Mouse (Mus musculus) liver, adult 2 months (tissue): ENCODE measurements around the gene Trim7. TPM values are rescaled to one million over a fixed set of nuclear protein-coding genes. Genes with fewer than 3 reads are reported as not detected.
"Not testable (repeated sequence)": the region's sequence is repeated elsewhere in the genome, so short reads cannot be mapped to it uniquely, and the experiment has no call there.

Source experiments
- DNase-seq: peaks from one replicate; pipeline ENCODE4 v3.0.0-alpha.2; 2011; ENCODE audit warnings: low read depth, low spot score; ENCODE audit errors: extremely low read depth
- H3K27ac ChIP-seq: fragments of 200-500 bp; replicated peaks from 2 replicates; pipeline ENCODE4 v1.5.1; 2012; ENCODE audit warnings: low read depth, mild to moderate bottlenecking, control low read depth, inconsistent platforms, low read length; ENCODE audit not compliant: insufficient read depth
- H3K27me3 ChIP-seq: fragments of 200-500 bp; 2 replicates; pipeline ENCODE4 v1.6.1; 2012; ENCODE audit warnings: mild to moderate bottlenecking, moderate library complexity, low read length, inconsistent platforms; ENCODE audit not compliant: control insufficient read depth, insufficient read depth
- H3K36me3 ChIP-seq: fragments of 200-500 bp; 2 replicates; pipeline ENCODE4 v1.6.1; 2012; ENCODE audit warnings: low read length, inconsistent platforms; ENCODE audit not compliant: control insufficient read depth, insufficient read depth
- H3K4me1 ChIP-seq: fragments of 200-500 bp; 2 replicates; pipeline ENCODE4 v1.6.1; 2011; ENCODE audit warnings: low read length; ENCODE audit not compliant: control insufficient read depth, insufficient read depth
- H3K4me3 ChIP-seq: fragments of 200-500 bp; 2 replicates; pipeline ENCODE4 v1.5.1; 2011; ENCODE audit warnings: low read depth, mild to moderate bottlenecking, control low read depth, low read length, moderate library complexity; ENCODE audit not compliant: insufficient read depth
- H3K79me2 ChIP-seq: fragments of 200-500 bp; 2 replicates; pipeline ENCODE4 v1.6.1; 2012; ENCODE audit warnings: inconsistent platforms, mild to moderate bottlenecking, low read length, moderate library complexity; ENCODE audit not compliant: control insufficient read depth, insufficient read depth
- H3K9ac ChIP-seq: fragments of 200-500 bp; 2 replicates; pipeline ENCODE4 v1.6.1; 2012; ENCODE audit warnings: low read depth, mild to moderate bottlenecking, control low read depth, inconsistent platforms, low read length
- CTCF ChIP-seq: fragments of 200-500 bp; IDR thresholded peaks from 2 replicates; pipeline ENCODE4 v1.5.1; 2011; ENCODE audit warnings: low read depth, low read length, control low read depth
- POLR2A ChIP-seq: fragments of 200-500 bp; IDR thresholded peaks from 2 replicates; pipeline ENCODE4 v1.6.1; 2011; ENCODE audit warnings: low read length, control low read depth; ENCODE audit not compliant: insufficient read depth; ENCODE audit errors: extremely low read depth
- WGBS: fragments of 180-500 bp; shearing (Covaris S2); methylation state at CpG from one replicate; pipeline ENCODE4 v1.1.7; 2018; 5-methylcytosine and 5-hydroxymethylcytosine counted together
- polyA plus RNA-seq: library from polyadenylated mRNA; depleted of rRNA; stranded (reverse); fragments of >200 nt; gene quantifications from 2 replicates; pipeline ENCODE4 v1.2.3, GENCODE M21; 2012; rRNA removed
- total RNA-seq: library from RNA; depleted of rRNA; stranded (reverse); fragments of >200 nt; gene quantifications from 2 replicates; pipeline ENCODE4 v1.2.3, GENCODE M21; 2014; rRNA removed

Gene Trim7
- total RNA-seq (5.8 and 11.2 TPM in 2 replicates), polyA plus RNA-seq (11.0 and 16.3 TPM in 2 replicates)

GRCm38 (mm10) chr11:48825979-48826751 lies at the start of gene Trim7, which contains the start of gene Gm12184:
Trim7 (plus strand) TSS chr11:48826140.
Gm12184 (minus strand) TSS chr11:48826655.
- not testable (repeated sequence) for H3K27me3 ChIP-seq, H3K79me2 ChIP-seq, H3K36me3 ChIP-seq, H3K4me1 ChIP-seq, DNase-seq
- Histone ChIP-seq H3K27ac (0 out of 2 replicates have a peak within 1 kb of the TSS, but pooled peaks have one; percentile 42), H3K9ac (peak within 1 kb of the TSS; percentile 76), H3K4me3 (peak within 1 kb of the TSS; percentile 52)
- 3% methylated on average over 63 of the region's 92 CpGs for WGBS

GRCm38 (mm10) chr11:48776664-48777063 lies 49.3 kb upstream of the Trim7 start:
- Histone ChIP-seq H3K79me2 (no peaks in the 10 kb centered on the region), H3K4me1 (no peaks in the 10 kb centered on the region), H3K27me3 (no peaks in the 10 kb centered on the region), H3K4me3 (no peak overlapping the region), H3K27ac (no peak overlapping the region), H3K36me3 (no peaks in the 10 kb centered on the region), H3K9ac (no peak overlapping the region)
- no peak for DNase-seq
- TF ChIP-seq CTCF, result peak; percentile 53
- no peak for TF ChIP-seq POLR2A
- 42% methylated on average over 9 of the region's 9 CpGs for WGBS

- no peak for DNase-seq
- Histone ChIP-seq H3K4me1 (no peaks in the 10 kb centered on the region), H3K27ac (no peak overlapping the region), H3K9ac (no peak overlapping the region), H3K79me2 (no peaks in the 10 kb centered on the region), H3K27me3 (no peaks in the 10 kb centered on the region), H3K36me3 (no peaks in the 10 kb centered on the region), H3K4me3 (no peak overlapping the region)
- 91% methylated on average over 9 of the region's 9 CpGs for WGBS
- no peak for TF ChIP-seq CTCF
- TF ChIP-seq POLR2A, result no peak
Observed at GRCm38 (mm10) chr11:48777303-48777702, 48.6 kb upstream of the Trim7 start.

- Histone ChIP-seq H3K27ac (no peak overlapping the region), H3K4me3 (no peak overlapping the region), H3K27me3 (no peaks in the 10 kb centered on the region), H3K4me1 (no peaks in the 10 kb centered on the region), H3K79me2 (no peaks in the 10 kb centered on the region), H3K9ac (no peak overlapping the region), H3K36me3 (no peaks in the 10 kb centered on the region)
- TF ChIP-seq POLR2A (no peak), CTCF (peak; percentile 50; the same call in 1 of the 2 replicates)
- no peak for DNase-seq
- WGBS, result 44% methylated on average over 7 of the region's 7 CpGs
Observed at GRCm38 (mm10) chr11:48779450-48779849, 46.5 kb upstream of the Trim7 start.

GRCm38 (mm10) chr11:48782243-48782642 lies 43.7 kb upstream of the Trim7 start:
- no peak overlapping the region for H3K9ac ChIP-seq
- H3K27me3 ChIP-seq, result no peaks in the 10 kb centered on the region
- no peaks in the 10 kb centered on the region for H3K36me3 ChIP-seq
- TF ChIP-seq CTCF, result no peak
- TF ChIP-seq POLR2A, result no peak
- no peak overlapping the region for H3K27ac ChIP-seq
- H3K79me2 ChIP-seq, result no peaks in the 10 kb centered on the region
- no peak overlapping the region for H3K4me3 ChIP-seq
- DNase-seq, result no peak
- 88% methylated on average over 4 of the region's 4 CpGs for WGBS
- H3K4me1 ChIP-seq, result no peaks in the 10 kb centered on the region

GRCm38 (mm10) chr11:48787455-48788211 lies 38.3 kb upstream of the Trim7 start:
- Histone ChIP-seq H3K27me3 (no peaks in the 10 kb centered on the region), H3K36me3 (no peaks in the 10 kb centered on the region), H3K27ac (no peak overlapping the region), H3K79me2 (no peaks in the 10 kb centered on the region), H3K4me3 (peak overlapping the region; percentile 20; the same call in 1 of the 2 replicates), H3K9ac (no peak overlapping the region), H3K4me1 (peaks cover 6% of the 10 kb centered on the region; the same call in 1 of the 2 replicates)
- no peak for TF ChIP-seq POLR2A
- no peak for TF ChIP-seq CTCF
- 54% methylated on average over 10 of the region's 10 CpGs for WGBS
- DNase-seq, result peak; percentile 58
